Mouse (Mus musculus) heart, adult 2 months (tissue): ENCODE results near the gene Gnai2.

Source experiments
- CTCF ChIP-seq: fragments of 200-600 bp; IDR thresholded peaks from 2 replicates; pipeline ENCODE4 v1.8.1; 2022; ENCODE audit warnings: antibody characterized with exemption, mild to moderate bottlenecking, moderate library complexity
- POLR2A ChIP-seq: fragments of 200-500 bp; IDR thresholded peaks from 2 replicates; pipeline ENCODE4 v1.6.1; 2011; ENCODE audit warnings: mild to moderate bottlenecking, low read depth, low read length, control low read depth; ENCODE audit not compliant: insufficient read depth

DNA sequence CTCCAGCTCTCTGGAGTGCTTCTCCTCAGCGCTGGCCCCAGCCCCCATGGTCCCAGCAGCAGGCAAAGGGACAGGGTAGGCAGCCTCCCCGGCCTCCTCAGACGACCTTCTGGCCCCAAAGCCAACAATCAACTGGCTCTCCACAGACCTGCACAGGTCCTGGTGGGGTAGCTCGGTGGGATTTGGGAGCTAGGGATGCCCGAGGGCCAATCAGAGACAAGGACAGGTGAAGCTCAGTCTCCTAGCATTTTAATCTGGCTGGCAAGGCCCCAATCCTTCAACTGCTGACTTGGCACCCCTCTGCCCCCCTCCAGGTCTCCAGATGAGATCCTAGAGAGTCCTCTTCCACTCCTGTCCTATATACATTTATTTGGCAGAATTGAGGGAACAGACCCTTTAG is 44.3 kb upstream of the Gnai2 start, which contains the start of gene Gnat1:
- no peak for TF ChIP-seq CTCF
- TF ChIP-seq POLR2A, result no peak
